Mouse (Mus musculus): ENCODE data around the gene Bbc3.

GRCm38 (mm10) chr7:16295321-16295900, 12.8 kb upstream of the Bbc3 start:
- no peak for TF ChIP-seq CTCF (IDR thresholded peaks at IDR 0.05; ENCODE audit: low read depth, low read length)
- no peak for TF ChIP-seq GATA1 (IDR thresholded peaks at IDR 0.05; ENCODE audit: borderline replicate concordance, low read length)
- no peak for TF ChIP-seq TAL1 (conservative IDR thresholded peaks at IDR 0.05; ENCODE audit: low read depth, low read length)
- TF ChIP-seq POLR2AphosphoS5 (IDR thresholded peaks at IDR 0.05; ENCODE audit: insufficient replicate concordance, low read depth, low read length), result no peak

All from G1E (cell line).